Mouse (Mus musculus) cerebellum, adult (tissue): ENCODE measurements around the gene Wdr70.

Experiments used
- ATAC-seq: cut with Nextera tagmentation; 2 replicates; pipeline ENCODE4 v1.9.2; 2017; ENCODE audit warnings: mild to moderate bottlenecking, moderate library complexity, mixed read lengths; ENCODE audit not compliant: insufficient number of reproducible peaks, low FRiP score, low TSS enrichment

Gene Wdr70

DNA sequence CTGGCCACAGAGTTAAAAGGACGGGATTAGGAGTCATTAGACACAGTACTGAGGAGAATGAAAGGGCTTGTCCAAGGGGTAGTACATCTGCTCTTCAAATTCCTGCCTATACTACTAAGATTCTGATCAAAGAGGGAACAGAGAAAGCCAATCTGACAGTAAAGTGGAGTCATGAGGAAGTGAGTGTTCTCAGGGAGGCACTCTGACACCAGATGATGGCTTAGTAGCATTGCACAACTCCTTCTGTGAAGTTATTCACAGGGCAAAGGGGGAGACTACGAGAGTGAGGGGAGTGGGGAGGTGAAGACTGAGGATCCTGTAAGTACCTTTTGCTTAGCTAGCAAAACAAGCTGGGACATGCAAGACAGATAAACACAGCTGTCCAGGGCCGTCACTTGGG is 61.2 kb downstream of the Wdr70 start:
- no peak for ATAC-seq

DNA sequence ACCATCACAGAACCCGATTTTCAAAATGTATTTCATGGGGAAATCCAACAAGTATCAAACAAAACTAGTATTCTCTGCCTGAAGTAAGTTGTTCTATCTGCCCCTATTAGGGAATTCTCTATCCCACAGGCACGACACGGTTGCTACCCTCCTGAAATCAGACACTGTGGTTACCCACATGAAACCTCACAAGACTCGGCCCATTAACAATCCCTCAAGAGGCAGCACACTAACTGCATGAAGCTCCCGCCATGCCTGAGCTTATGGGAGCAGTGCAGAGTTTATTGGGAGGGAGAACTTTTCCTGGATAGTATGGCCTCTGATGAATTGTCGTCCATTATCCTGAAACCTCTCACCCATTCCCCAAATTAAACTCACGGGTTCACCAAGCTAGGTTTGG is 67.8 kb downstream of the Wdr70 start:
- ATAC-seq = no peak

GRCm38 (mm10) chr15:8030643-8031042 is 68.4 kb downstream of the Wdr70 start:
- peak; percentile 31; the same call in 1 of the 2 replicates for ATAC-seq

- no peak for ATAC-seq
These were observed 71.5 kb downstream of the Wdr70 start for GRCm38 (mm10) chr15:8027503-8027902.

GRCm38 (mm10) chr15:8011418-8011817 is 87.6 kb downstream of the Wdr70 start:
- no peak for ATAC-seq

GRCm38 (mm10) chr15:8007413-8007812 is 91.6 kb downstream of the Wdr70 start:
- ATAC-seq = no peak

- ATAC-seq = no peak
These were observed 93.0 kb downstream of the Wdr70 start for GRCm38 (mm10) chr15:8006056-8006455.

DNA sequence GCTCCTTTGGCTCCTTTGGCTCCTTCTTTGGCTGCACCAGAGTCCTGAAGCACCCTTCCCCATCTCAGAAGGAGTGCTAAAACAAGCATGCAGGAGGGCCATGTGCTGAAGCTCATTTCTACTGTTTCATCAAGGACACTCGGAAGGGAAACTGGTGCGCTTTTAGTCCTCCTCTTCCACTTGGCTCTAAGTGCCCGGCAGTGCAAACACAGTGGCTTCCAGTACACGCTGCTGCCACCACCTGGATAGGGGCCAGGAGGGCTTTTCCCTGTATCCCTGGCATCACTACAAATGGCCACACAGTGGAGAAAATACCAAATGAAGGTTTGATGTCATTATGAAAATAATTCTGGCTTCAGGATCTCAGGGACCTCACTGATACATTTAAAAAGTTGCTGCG is 93.5 kb downstream of the Wdr70 start:
- ATAC-seq = peak; percentile 84

DNA sequence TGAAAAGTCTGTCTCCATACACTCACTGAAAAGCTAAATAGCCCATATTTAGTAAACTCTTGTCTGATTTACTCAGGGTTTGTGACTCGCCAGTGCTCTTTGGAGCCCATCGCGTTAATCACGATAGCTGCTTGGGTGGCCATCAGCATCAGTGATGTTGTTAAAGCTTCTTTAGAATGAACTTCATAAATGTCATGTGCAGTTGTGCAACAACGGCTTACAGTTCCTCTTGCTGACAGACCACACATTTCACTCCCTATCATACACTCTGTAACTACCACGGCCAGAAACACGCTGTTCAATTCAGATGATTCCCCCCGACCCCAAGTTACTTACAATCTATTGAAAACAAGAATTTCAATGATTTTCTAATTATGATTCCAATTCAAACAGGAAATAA is 95.2 kb downstream of the Wdr70 start:
- ATAC-seq = no peak

GRCm38 (mm10) chr15:7998843-7999546 is 100.0 kb downstream of the Wdr70 start:
- ATAC-seq = peak; percentile 59; the same call in 1 of the 2 replicates

DNA sequence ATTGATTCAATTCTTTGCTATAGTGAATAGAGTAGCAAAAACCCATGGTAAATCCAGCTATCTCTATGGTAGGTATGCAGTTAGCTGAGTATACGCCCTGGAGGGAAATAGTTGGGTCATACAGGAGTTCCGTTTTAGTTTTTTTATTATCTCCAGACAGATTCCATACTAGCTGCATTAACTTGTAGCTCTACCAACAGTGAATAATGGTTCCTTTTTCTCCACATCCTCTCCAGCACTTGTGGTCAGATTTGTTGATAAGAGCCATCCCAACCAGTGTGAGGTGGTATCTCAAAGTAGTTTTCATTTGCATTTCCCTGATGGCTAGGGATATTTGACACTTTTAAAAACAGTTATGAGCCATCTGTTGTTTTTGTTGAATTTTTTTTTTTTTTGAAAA is 100.9 kb downstream of the Wdr70 start:
- no peak for ATAC-seq

- ATAC-seq = no peak
These were observed 105.3 kb downstream of the Wdr70 start for GRCm38 (mm10) chr15:7993721-7994120.

GRCm38 (mm10) chr15:7990101-7990500 is 108.9 kb downstream of the Wdr70 start:
- ATAC-seq = no peak

DNA sequence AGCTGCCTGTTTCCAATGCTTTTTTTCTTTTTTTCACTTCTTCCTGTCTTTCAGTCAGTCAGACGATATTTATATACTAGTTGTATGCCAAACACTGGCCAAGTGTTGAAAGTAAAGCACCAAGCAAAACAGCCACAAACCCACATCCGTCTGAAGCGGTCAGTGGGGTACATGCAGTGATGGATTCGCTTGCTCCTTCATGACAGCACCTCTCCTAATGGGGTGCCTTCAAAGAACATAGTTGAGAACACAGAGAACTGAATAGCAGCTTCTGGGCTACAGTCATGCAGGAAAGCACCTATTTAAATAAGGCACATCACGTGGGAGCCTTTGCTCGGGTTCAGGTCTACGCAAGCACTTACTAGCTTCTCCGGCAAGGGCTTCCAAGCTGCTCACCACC is 111.6 kb downstream of the Wdr70 start:
- ATAC-seq = no peak

DNA sequence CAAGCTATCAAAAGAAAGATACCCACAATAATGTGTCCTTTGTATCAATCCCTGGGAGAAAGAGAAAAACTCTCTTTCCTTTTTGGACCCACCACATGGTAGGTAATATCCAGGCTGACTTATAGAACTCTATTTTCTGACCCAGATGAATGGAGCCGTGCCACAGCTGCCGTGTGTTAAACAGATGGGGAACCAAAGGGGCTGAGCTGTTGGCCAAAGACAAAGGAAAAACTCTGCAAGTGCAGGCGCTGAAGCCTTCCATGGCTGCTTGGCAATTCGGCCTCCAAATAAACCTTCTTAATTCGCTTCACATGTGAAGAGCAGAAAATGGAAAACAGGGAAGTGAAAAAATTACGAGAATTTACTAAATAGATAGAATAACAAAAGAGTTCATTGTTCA is 112.7 kb downstream of the Wdr70 start:
- ATAC-seq = no peak

DNA sequence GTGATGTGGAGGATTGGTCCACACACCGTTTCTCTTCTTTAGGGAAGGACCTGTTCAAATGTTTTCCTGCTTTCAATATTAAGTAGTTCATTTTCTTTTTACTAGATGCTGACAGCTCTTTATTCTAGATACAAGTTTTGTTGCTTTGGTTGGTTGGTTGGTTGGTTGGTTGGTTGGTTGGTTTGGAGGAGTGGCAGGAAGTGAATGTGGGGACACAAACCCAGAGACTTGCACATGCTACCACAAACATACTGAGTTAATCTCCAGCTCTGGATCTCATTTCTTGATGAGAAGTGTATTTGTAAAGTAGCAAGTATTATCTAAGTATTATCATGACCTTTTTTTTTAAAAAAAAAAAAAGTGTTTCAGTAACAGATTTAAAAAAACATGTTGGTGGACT is 120.4 kb downstream of the Wdr70 start:
- no peak for ATAC-seq

DNA sequence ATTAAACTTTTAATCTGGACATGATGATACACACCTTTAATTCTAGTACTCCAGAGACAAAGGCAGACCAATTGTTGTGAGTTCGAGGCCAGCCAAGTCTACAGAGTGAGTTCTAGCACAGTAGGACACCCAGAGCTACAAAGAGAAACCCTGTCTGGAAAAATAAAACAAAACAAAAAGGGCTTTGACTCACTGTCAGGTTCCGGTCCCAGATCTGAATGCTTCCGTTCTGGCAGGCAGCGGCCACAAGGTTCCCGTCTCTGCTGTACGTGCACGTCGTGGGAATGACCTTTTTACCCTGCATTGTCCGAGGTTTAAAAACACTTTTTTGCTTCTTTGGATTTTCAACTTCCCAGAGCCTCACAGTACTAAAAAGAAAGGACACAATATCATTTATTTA is 122.2 kb downstream of the Wdr70 start:
- no peak for ATAC-seq

DNA sequence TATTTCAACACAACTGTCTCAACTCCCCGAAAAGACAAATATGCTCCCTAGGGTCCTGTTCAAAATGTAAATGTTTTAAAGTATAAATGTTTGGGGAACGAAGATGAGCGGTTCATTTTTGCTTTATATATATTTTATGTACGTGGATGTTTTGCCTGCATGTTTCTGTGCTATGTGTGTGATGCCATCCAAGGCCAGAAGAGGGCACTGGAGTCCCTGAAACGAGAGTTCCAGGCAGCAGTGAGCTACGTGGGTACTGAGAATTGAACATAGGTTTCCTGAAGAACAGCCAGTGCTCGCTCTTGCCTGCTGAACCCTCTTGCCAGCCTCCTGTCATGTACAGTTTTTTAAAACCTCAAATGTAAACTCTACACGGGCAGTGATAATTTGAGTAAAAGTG is 124.6 kb downstream of the Wdr70 start:
- no peak for ATAC-seq

DNA sequence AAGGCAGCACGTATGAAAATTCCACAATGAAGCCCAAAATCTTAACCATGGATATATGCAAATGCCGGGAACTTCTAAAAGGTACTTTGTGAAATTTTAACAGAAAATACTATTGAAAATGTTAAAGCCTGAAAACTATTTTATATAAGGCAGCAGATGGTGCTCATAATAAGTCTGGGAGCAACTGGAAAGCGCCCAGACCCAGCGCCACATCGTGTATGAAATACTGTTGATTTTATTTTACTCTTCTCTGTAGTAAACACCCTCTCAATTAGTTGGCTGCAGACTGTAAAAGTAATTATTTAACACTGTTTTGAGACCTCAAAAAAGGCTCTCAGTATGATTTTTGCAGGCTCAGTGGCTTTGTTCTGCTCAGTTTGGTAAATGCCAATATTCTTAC is 126.5 kb downstream of the Wdr70 start:
- ATAC-seq = no peak

DNA sequence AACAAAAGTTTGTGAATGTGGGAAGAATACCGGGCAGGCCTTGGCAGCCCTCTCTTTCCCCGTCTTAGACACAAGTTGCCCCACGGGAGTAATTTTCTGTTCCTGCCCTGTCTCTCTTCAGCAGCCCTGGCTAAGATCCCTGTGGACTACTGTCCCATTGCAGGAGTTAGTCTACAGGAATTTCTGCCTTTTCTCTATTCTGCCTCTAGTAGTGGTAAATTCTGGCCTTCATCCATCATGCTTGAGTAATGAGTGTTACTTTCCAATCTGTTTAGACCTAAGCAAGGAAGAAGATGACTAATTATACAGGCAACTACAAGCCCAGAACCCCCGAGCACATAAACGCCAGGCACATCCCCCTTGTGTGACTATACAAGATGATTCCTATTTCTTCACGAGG is 136.2 kb downstream of the Wdr70 start:
- no peak for ATAC-seq

GRCm38 (mm10) chr15:7961489-7961888 is 137.5 kb downstream of the Wdr70 start:
- no peak for ATAC-seq

DNA sequence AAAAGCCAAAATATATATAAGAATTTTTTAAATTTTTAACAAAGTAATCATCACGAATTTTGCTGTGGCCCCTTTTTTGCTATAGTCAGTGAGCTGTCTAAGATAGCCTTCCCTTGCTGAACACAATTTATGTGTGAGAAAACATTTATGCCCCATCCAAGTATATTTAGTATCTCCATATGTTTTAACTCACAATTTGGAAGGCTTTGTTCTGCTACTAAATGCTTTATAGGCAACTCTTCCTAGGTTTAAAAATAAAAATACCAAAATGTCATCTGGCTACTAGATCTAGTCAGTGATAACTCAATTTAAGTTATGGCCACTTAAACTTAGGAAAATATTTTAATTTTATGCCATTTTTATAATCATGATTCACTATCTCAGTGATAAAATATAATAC is 142.1 kb downstream of the Wdr70 start:
- ATAC-seq = no peak

GRCm38 (mm10) chr15:7950561-7950960 is 148.4 kb downstream of the Wdr70 start:
- no peak for ATAC-seq
